Mouse (Mus musculus) ovary, postnatal 10 days (tissue): Measurements from ENCODE around the gene Gm5901.
"Not testable (repeated sequence)": the region's sequence is repeated elsewhere in the genome, so short reads cannot be mapped to it uniquely, and the experiment has no call there.

Source experiments
- DNase-seq: peaks from one replicate; pipeline ENCODE4 v3.0.0; 2022; ENCODE audit warnings: low spot score

Gene Gm5901

DNA sequence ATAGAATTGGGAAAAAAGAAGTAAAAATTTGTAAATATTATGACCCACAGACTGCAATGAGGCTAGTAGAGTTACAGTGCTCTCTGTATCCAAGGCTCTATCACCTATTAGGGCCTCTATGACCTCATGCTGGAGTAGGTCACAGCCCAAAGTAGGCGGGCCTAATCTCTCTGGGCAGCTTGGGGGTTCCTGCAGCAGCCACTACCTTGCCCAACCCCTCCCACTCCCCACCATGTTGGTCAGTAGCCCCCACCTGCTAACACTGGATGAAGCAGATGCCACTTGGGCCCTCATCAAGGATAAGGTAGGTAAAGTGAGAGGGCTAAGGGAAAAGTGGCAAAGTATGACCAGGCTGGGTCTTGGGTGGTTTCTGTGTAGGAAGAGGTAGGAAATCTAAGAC is at the start of gene Gm5901:
Gene Gm5901, plus strand, starts transcription at position 173 of the 400 bp plus-strand sequence.
- DNase-seq: no peak

DNA sequence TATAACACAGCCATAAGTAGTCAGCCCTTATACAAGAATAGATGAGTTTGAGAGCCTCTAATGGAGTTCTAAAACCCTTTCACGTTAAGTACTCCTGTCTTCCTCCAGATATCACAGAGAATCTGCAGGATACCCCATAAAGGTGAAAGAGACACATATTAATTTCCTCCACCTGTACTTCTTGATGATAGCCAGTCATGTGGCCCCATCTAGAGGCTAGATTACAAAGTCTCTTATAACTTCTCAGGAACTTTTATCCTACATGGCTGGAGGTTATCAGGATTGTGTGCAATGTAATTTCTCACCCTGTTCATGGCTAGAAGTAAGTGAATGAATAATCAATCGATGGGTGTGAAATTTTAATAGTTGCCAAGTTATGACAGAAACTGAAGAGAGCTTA is 49.5 kb upstream of the Gm5901 start:
- no peak for DNase-seq

DNA sequence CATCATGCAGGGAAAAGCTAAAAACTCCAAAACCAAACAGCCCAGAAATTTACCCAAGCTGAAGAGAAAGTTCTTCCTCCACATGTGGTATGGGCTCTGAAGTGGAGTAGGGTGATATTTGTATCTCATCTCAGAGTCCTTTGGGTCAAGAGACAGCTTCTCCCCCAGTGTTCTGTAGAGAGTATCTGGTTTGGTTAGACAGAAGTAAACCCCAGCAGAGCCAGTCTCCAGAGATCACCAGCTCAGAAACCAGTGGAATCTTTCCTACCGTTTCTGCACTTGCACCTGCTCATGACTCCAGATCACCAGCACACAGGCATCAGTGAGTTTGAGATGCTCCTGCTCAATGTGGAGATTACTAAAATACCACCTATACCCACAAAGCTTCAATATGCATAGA is 40.8 kb upstream of the Gm5901 start, which contains the start of gene Olfr690:
Gene Olfr690, minus strand, starts transcription at position 101 of the 400 bp plus-strand sequence.
- DNase-seq: no peak

DNA sequence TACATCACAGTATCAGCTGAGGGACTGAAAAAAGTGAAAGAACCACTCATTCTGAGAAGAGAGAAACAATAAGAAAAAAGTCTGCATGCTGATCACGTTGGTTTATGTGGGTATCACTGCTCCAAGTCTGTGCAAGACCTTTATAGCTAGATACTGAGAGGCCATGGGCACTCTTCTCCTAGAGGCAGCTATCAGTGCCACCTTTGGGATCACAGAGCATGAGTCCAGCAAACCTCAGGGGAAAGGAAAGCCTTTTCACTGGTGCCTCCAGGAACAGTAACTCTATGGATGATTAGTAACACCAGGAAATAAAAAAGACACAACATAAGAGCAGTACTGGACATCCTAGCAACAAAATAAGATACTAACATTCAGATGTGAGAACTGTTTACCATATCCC is 32.7 kb upstream of the Gm5901 start, which contains the start of gene Olfr691:
Gene Olfr691, minus strand, starts transcription at position 101 of the 400 bp plus-strand sequence.
- DNase-seq: no peak

DNA sequence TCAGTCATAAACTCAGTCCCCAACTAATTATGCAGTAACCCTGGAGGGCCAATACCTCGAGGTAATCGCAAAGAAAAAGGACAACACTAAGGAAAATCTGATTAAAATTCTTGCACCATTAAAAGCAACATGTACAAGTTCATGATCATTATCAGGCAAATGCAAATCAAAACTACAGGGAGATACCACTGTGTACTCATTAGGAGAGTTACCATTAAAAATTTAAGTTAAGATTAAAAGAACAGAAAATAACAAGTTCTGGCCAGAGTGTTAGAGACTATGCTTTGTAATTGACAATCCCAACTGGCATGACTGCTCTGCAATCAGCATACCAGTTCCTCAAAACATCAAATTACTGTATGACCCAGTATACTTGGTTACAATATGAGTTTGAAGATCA is 32.1 kb upstream of the Gm5901 start:
- no peak for DNase-seq

DNA sequence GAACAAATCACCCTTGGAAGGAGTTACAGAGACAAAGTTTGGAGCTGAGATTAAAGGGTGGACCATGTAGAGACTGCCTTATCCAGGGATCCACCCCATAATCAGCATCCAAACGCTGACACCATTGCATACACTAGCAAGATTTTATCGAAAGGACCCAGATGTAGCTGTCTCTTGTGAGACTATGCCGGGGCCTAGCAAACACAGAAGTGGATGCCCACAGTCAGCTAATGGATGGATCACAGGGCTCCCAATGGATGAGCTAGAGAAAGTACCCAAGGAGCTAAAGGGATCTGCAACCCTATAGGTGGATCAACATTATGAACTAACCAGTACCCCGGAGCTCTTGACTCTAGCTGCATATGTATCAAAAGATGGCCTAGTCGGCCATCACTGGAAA is 18.8 kb upstream of the Gm5901 start:
- not testable (repeated sequence) for DNase-seq

DNA sequence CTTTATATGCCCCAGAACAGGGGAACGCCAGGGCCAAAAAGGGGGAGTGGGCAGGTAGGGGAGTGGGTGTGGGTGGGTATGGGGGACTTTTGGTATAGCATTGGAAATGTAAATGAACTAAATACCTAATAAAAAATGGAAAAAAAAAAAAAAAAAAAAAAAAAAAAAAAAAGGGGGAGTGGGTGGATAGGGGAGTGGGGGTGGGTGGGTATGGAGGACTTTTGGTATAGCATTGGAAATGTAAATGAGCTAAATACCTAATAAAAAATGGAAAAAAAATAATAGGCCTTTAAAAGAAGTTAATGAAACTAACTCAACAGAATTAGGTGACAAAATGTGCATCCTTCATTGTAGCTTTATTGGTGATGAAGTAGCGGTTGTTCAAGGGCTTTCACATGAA is 18.4 kb upstream of the Gm5901 start:
- not testable (repeated sequence) for DNase-seq

DNA sequence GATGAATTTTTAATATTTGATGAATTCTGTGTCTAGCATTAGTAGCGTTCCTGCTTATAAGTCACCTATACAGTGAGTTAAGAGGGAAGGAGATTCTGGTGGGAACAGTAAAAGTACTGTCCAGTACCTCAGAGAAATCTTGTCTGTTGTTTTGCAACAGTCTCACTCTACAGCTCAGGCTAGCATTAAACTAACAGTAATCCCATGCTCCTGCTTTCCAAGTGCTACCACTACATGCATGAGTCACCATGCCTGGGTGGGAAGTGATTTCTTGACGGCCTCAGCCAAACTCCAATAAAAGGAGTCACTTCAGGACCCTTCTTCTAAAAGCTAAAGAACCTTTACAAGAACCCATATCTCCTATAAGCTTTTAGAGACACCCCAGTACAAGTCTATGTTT is 13.1 kb upstream of the Gm5901 start:
- DNase-seq: no peak

DNA sequence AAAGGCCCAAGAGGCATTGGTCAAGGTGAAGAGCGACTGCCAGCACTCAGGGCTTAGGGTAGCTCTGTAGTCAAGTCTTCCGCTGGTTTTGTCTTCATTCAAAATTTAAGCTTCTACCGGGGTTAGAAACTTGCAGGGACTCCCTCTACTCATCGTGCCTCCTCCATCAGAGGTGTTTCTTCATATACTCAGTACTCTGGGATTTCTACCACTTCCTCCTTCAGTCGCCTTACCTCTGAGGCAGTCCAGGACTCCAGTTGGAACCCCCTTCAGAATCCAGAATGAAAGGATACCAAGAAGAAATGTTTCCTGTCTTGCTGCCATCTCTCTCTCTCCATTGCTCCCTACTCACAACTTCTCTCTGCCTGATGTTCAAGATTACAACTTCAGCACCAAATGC is 7.6 kb upstream of the Gm5901 start:
- DNase-seq: no peak

DNA sequence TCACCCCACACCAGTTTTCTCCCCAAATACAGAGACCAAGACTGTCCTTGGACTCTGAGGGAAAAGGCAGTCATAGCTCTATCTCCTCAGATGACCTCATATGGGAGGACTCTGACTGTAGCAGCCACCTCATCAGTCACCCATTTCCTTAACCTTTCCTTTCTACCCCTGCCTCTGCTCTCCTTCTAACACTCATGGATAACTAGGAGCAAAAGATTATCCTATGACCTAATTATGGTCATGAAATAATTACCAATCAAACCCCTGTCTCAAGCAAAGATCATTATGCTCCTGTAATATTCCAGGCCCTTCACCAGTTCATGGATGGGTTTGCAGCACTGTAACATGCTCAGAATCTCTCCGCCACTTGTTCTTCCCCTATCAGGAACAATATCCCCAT is 6.9 kb upstream of the Gm5901 start, which contains the start of gene Olfr692:
Gene Olfr692, plus strand, starts transcription at position 301 of the 400 bp plus-strand sequence.
- DNase-seq: no peak

DNA sequence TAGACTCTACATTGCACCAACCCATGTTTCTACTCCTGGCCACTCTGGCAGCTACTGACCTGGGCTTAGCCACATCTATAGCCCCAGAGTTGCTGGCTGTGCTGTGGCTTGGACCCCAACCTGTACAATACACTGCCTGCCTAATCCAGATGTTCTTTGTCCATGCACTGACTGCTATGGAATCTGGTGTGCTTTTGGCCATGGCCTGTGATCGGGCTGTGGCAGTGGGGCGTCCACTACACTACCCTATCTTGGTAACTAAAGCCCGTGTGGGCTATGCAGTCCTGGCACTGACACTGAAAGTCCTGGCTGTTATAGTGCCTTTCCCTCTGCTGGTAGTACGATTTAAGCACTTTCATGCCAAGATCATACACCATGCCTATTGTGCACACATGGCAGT is 6.3 kb upstream of the Gm5901 start:
- DNase-seq: no peak

DNA sequence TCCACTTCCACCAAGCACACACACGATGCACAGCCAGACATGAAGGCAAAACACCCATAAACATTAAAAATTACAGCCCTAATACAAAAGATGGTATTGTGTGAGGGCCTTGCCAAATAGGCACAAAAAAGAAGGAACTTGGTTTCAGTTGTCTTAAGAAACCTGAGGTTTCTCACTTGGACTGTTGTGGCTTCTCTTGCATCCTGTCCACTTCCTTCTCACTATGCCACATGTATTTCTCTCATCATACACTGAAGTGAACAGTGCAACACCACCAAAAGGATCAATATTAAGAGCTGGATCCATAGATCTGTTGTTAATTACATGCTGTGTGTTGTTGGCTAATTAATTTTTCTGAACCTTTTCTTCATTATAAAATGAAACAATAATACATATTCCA is 1.9 kb upstream of the Gm5901 start:
- no peak for DNase-seq

DNA sequence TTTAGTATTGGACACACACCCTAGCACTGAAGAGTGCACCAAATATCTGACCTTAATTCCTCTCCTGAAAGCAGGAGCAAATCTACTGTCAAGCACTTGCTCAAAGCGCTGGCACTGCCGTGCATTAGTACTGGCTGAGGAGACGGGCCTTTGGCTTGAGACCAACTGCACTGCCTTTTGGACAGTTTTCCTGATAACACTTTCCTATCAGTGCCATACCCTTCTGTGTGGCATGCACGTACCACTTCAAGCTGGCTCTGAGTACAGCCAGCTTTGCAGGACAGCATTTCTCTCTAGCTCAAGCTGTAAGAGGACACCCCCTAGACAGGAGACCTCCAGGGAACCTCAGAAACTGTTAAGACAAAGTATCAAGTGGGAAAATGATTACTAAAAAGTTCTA is 1.3 kb upstream of the Gm5901 start:
- DNase-seq: no peak

DNA sequence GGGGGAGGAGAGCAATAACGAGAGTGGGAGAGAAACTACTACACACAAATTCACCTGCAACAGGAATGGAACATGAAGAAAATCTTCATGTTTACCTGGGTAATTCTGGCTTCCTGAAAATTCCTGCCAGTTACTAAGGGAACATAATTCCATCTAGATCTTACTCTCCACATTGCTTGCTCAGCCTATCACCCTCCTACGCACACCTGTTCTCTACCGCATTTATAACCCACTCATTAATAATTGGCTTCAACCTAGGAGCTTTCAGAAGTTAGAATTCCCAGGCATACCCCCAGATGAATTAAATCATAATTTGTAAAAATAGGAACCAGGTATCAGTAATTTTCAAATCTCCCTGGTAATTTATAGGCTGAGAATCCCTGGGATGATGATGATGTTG is 862 bp upstream of the Gm5901 start:
- no peak for DNase-seq

DNA sequence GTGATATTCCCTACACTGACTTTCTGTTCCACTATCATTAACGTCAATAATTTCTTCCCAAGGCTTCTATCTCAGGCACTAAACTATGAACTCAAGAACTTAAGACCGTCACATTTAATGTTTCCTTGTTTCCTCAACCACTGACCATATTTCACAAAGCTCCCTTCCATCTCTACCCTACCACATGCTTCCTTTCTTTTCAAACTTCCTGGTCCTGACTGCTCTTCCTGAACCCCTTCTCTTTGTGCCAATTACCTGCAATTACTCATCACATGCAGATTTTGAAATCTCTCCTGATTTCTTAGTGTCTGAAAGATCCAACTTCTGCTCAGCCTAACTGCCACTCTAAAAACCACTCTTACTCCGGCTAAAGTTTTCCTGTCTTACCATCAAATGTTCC is 5.5 kb downstream of the Gm5901 start:
- DNase-seq: no peak

DNA sequence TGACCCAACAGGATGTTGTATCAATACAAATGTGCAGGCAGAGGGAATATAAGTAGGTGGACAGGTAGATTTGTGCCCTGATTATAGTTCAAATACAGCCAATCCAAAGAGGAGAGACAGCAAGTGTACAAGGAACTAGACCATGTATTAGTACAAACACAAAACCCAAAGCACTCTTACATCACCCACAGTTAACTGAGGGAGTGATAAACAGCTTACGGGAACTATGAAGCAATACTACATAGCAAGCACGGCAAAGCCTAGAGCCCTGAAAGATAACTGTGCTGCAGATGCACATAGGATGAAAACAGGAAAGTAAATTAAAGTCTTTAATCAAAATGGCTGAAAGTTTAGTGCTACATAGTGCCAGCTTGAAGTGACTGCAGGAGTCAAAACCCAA is 12.9 kb downstream of the Gm5901 start:
- DNase-seq: no peak

DNA sequence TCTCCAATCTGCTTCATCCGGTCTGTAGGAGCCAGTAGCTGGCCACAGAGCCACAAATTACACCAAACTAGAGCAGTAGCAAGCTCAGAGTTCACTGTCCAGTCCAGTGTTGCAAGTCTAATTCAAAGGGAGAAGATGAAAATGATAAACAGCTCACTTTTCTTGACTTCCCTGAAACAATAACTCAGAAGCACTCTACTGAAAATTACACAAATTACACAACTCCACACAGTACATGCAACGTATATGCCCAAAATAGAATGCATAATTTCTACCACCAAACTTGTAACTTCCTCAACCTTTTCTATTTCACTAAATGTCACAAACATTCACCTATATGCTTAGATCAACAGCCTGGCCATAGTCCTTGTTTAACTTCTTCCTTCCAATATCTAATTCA is 15.4 kb downstream of the Gm5901 start:
- no peak for DNase-seq

DNA sequence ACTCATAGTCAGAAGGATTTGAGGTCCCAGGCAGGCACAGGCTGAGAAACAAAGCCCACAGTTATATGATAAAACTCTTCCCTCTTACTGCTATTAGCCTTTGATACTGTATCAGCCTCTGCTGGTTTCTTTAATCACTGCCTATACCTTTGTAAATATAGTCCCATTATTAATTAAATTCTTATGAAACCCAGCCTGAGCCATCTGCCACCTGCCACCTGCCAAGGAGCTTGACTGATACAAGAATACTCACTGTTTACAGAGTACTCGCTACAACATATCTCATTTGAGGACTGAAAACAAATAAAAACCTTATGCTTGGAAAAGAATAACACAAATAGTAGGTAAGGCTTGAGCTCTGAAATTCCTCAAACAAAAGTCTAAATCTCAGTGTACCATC is 19.8 kb downstream of the Gm5901 start:
- no peak for DNase-seq

DNA sequence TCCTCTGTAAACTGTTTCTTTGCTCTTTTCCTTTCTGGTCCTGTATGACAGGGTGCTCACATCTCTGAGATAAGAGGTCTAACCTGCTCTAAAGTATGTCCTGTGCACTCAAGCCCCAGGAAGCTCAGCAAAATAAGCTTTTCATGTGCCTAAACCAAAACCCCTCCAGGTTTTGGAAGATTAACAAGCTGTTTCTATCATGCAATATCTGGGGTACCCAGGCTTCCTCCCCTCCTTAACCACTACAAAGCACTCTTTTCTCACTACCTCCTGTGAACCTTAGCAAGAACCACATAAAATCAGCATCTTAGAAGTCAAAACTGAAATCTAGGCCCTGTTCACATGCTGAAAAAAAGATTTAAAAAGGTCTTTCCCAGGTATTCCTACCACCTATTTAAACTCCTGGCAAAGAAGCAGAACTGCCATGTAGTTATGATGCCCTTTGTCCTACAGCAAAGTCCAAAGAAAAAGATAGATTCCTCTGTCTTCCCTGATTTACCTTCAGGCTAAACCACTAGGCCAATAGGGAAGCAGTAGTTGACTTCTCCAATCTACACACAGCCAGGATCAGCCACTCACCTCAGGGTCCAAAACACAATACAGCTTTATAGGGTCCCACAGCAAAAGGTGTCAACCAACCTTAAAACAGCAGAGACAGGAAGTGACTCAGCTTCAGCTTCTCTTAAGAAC is 20.4 kb downstream of the Gm5901 start:
- DNase-seq: no peak

DNA sequence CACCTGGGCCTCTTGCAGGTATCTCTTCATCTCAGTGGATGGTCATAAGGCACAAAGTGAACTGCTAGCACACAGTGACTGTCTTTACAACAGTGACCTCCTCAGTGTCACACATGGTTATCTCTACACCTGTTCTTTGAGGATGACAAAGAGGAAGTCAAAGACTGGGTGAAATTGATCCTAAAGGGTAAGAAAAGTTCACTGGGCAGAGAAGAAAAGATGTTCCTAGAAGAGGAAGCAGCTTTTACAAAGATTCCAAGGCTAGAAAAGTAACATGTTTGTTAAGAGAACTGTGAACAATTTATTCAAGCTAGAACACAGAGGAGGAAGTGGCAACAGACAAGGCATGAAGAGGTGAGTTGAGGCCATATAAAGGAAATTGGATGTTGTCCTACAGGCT is 21.3 kb downstream of the Gm5901 start:
- no peak for DNase-seq

DNA sequence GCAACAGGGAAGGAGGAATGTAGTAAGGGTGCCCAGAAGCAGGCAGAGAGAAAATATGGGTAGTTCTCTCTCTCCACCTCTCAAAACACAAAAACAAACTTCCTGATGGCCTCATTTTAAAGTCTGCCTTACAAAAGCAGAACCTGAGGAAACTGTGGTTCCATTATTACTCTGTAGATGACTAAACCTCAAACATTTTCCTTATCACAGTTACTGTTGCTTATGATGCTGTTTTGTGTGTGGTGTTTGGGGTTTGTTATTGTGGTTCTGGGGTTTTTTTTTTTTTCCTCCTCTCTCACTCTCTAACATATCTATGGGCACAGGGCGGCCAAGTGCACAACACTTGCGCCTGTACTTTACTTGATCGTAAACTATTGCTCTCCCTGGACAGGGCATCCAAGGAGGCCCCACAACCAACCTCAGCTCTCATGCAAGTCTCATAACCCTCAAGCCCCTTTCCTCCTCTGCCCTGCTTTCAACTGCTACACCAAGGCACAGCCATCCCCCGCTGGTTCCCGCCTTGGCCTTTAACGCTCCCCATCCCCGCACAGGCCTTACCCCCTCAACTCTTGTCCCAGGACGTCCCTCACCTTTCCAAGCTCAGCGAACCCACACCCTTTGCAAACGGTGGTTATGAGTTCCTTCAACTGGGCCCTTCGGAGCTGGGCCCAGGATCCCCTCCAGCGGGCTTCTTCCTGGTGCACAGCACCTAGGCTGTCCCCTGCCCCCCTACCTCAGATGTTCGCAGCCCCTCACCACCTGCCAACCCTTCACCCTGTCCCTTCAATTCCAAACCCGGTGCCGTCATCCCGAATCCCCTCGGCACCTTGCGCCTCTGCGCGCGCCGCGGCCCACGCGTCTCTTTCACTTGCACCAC is 24.5 kb downstream of the Gm5901 start:
- DNase-seq: no peak

DNA sequence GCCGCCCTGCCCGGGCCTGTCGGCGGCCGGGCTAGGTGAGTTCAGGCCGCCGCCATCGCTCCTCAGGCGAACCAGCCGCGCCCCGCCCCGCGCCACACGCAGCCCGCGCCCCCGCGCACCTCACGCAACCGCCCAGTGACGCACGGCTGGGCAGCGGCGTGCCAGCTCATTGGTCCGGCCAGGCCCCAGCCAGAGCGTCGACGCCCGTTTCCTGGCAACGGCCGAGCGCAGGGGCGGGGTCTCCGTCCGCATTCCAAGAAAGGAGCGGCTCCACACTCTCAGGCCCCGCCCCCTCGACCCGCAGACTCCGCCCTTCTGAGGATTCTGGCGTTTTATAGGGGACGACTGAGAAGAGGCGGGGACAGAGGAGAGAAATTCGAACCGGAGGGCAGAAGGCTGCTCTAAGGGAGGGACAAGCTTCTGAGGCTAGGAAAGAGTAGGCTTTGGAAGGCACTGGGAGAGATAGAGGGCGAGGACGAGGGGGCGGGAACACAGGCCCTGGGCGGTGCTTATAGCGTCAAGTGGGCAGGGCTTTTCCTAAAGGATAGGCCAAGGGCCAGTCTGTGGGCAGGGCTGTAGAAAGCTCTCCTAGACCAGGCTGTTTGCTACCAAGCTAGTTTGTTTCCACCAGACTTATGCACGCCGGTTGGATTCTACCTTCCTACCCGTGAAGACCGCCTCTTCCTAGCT is 25.2 kb downstream of the Gm5901 start, which contains the start of gene Fam160a2:
Gene Fam160a2, minus strand, starts transcription at position 120 of the 690 bp plus-strand sequence.
- DNase-seq: peak; percentile 97

DNA sequence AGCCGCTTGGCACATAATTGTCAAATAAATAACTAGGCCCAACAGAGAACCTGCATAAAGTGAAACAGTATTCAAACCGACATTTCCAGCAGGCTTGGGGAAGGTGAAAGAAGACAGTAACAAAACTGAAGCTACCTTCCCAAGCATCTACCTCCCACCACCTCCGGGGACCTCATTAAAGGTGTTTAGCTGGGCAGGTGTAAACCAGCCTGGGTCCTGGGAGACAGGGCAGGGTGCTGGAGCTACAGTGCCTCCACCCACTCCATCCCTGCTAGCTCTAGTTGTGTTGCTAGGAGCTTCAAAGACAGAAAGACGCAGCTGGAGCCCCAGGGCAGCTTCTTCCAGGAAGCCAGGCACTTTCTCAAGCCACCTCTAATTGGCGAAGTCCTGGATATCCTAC is 29.4 kb downstream of the Gm5901 start, which contains the start of gene Cnga4:
Gene Cnga4, plus strand, starts transcription at position 301 of the 400 bp plus-strand sequence.
- no peak for DNase-seq
